31 mouse cellular contexts compared by ENCODE assay signal in genomic region chr7:64025155-64025554, GRCm38 (mm10).
DNase-seq lines count a peak whose midpoint lies in the region; ATAC-seq and TF ChIP-seq lines count a peak whose summit lies in the region.
"Had no signal": no experiment of that assay in that cellular context is flagged by ENCODE, and none has a peak within 500 bp of the region (broad histone marks: within the 10 kb centered on the region; RNA-seq: fewer than 3 reads in every experiment).

No protein-coding gene starts in this region.

- H3K4me3 ChIP-seq in hindbrain, embryonic 11.5 days (ENCODE audit: low read depth, low read length): no peak overlapping the region
- no peak overlapping the region for H3K4me3 ChIP-seq in hindbrain, embryonic 14.5 days (replicated peaks; ENCODE audit: low read length)
- H3K4me3 ChIP-seq in MEL (ENCODE audit: control insufficient read depth in 1 of 2, insufficient read depth in 1 of 2, low read depth in 2 of 2, low read length in 2 of 2): no peak overlapping the region
- H3K4me3 ChIP-seq: forebrain, embryonic 15.5 days; gastrocnemius, adult 2 months; heart, adult 2 months; heart, embryonic 13.5 days; hindbrain, embryonic 13.5 days; liver, embryonic 13.5 days; neural tube, embryonic 15.5 days had no signal

- H3K27ac ChIP-seq in hindbrain, embryonic 11.5 days (ENCODE audit: low read depth, low read length): no peak overlapping the region
- H3K27ac ChIP-seq in hindbrain, embryonic 14.5 days: no peak overlapping the region
- no peak overlapping the region for H3K27ac ChIP-seq in MEL (ENCODE audit: control insufficient read depth, low read depth, low read length)
- H3K27ac ChIP-seq: forebrain, embryonic 15.5 days; gastrocnemius, adult 2 months; heart, adult 2 months; heart, embryonic 13.5 days; hindbrain, embryonic 13.5 days; neural tube, embryonic 15.5 days; stomach, postnatal 0 days had no signal

- no peak for DNase-seq in hindbrain, embryonic 11.5 days (ENCODE audit: low spot score)
- no peak for DNase-seq in hindbrain, embryonic 14.5 days (ENCODE audit: low spot score)
- DNase-seq in MEL (ENCODE audit: low read depth, low spot score): no peak
- DNase-seq in retina, postnatal 1 day: peak; percentile 63
- DNase-seq in testis, postnatal 10 days (ENCODE audit: low spot score): no peak
- DNase-seq: adrenal gland, postnatal 25 days; cerebellum, adult 18-20 months; cerebellum, postnatal 25 days; gastrocnemius, adult 2 months; gastrocnemius, postnatal 36 days; heart, adult 2 months; heart, postnatal 10 days; kidney, adult 9 months; kidney, postnatal 10 days; liver, embryonic 13.5 days; lung, adult 18-20 months; lung, postnatal 4 days; midbrain, embryonic 14.5 days; right cerebral cortex, postnatal 4 days; thymus, adult 2 months; thymus, postnatal 36 days had no signal

- TF ChIP-seq POLR2A in MEL (IDR thresholded peaks at IDR 0.05; ENCODE audit: control insufficient read depth in 1 of 2, insufficient read depth in 1 of 2, low read depth in 1 of 2, low read length in 2 of 2, poor library complexity in 1 of 2): no peak

- no peaks in the 10 kb centered on the region for H3K27me3 ChIP-seq in hindbrain, embryonic 11.5 days (ENCODE audit: control insufficient read depth, insufficient read depth, low read length)
- H3K27me3 ChIP-seq in hindbrain, embryonic 14.5 days (ENCODE audit: control insufficient read depth, insufficient read depth, low read length): no peaks in the 10 kb centered on the region
- no peaks in the 10 kb centered on the region for H3K27me3 ChIP-seq in MEL (ENCODE audit: control insufficient read depth in 1 of 2, insufficient read depth in 2 of 2, low read length in 2 of 2)
- H3K27me3 ChIP-seq: forebrain, embryonic 15.5 days; heart, embryonic 13.5 days; hindbrain, embryonic 13.5 days; liver, embryonic 13.5 days; neural tube, embryonic 15.5 days had no signal

- H3K4me1 ChIP-seq in hindbrain, embryonic 11.5 days (replicated peaks; ENCODE audit: control insufficient read depth, insufficient read depth, low read length): no peaks in the 10 kb centered on the region
- H3K4me1 ChIP-seq in hindbrain, embryonic 14.5 days (replicated peaks; ENCODE audit: control insufficient read depth, insufficient read depth, low read length): peaks cover 5% of the 10 kb centered on the region; the same call in 1 of the 2 replicates
- peaks cover 2 to 15% of the 10 kb centered on the region in 2 experiments; a peak in 3 of 4 replicates for H3K4me1 ChIP-seq in MEL (ENCODE audit: control insufficient read depth in 1 of 2, insufficient read depth in 2 of 2, low read length in 2 of 2)
- H3K4me1 ChIP-seq: neural tube, embryonic 15.5 days had no signal

- TF ChIP-seq EP300 in MEL (IDR thresholded peaks at IDR 0.05; ENCODE audit: low read depth in 1 of 2, low read length in 2 of 2): no peak

- 0 out of 2 replicates have a peak, but pooled peaks have one; percentile 16 for ATAC-seq in hindbrain, embryonic 11.5 days (ENCODE audit: low FRiP score)
- ATAC-seq in hindbrain, embryonic 14.5 days (ENCODE audit: low FRiP score): no peak
- ATAC-seq in granulocyte monocyte progenitor cell, adult 5-6 weeks (replicated peaks; ENCODE audit: poor library complexity, severe bottlenecking): peak; percentile 91
- ATAC-seq in cerebellum, adult (ENCODE audit: insufficient number of reproducible peaks, low FRiP score, low TSS enrichment): no peak
- ATAC-seq: CD4-positive, CD25-positive, alpha-beta regulatory T cell, adult 4 months; forebrain, embryonic 15.5 days; intestine, postnatal 0 days; lung, postnatal 0 days had no signal

- WGBS in hindbrain, embryonic 11.5 days: 74% methylated on average over 2 of the region's 2 CpGs
- 76% methylated on average over 2 of the region's 2 CpGs for WGBS in hindbrain, embryonic 14.5 days

- TF ChIP-seq RAD21 in MEL (IDR thresholded peaks at IDR 0.05; ENCODE audit: low read depth, low read length): no peak

- TF ChIP-seq CTCF in MEL (IDR thresholded peaks at IDR 0.05 in 2 of 3, conservative IDR thresholded peaks at IDR 0.05 in 1 of 3; ENCODE audit: control insufficient read depth in 1 of 3, insufficient read depth in 1 of 3, low read depth in 2 of 3, low read length in 3 of 3, poor library complexity in 1 of 3, severe bottlenecking in 1 of 3): no peak

- no peaks in the 10 kb centered on the region for H3K9me3 ChIP-seq in hindbrain, embryonic 11.5 days (ENCODE audit: control insufficient read depth, low read length)
- no peaks in the 10 kb centered on the region for H3K9me3 ChIP-seq in hindbrain, embryonic 14.5 days (ENCODE audit: control insufficient read depth, low read length)
- no peaks in the 10 kb centered on the region for H3K9me3 ChIP-seq in MEL (replicated peaks; ENCODE audit: insufficient read depth, low read length)
- H3K9me3 ChIP-seq: forebrain, embryonic 15.5 days; hindbrain, embryonic 13.5 days; liver, embryonic 13.5 days; neural tube, embryonic 15.5 days had no signal

- no peaks in the 10 kb centered on the region for H3K36me3 ChIP-seq in hindbrain, embryonic 11.5 days (ENCODE audit: control insufficient read depth, insufficient read depth, low read length)
- no peaks in the 10 kb centered on the region for H3K36me3 ChIP-seq in hindbrain, embryonic 14.5 days (replicated peaks; ENCODE audit: control insufficient read depth, insufficient read depth)
- peaks cover 0 to 3% of the 10 kb centered on the region in 2 experiments; a peak in 1 of 4 replicates for H3K36me3 ChIP-seq in MEL (ENCODE audit: control insufficient read depth in 1 of 2, insufficient read depth in 2 of 2, low read length in 2 of 2)
- H3K36me3 ChIP-seq: forebrain, embryonic 15.5 days; heart, embryonic 13.5 days; hindbrain, embryonic 13.5 days; liver, embryonic 13.5 days; neural tube, embryonic 15.5 days had no signal

- no peaks in the 10 kb centered on the region for H3K79me2 ChIP-seq in MEL (ENCODE audit: control insufficient read depth, insufficient read depth, low read length, poor library complexity)

- H3K4me2 ChIP-seq in hindbrain, embryonic 11.5 days (replicated peaks; ENCODE audit: low read depth, low read length): no peak overlapping the region
- H3K4me2 ChIP-seq in hindbrain, embryonic 14.5 days (replicated peaks): no peak overlapping the region
- H3K4me2 ChIP-seq: forebrain, embryonic 15.5 days; heart, embryonic 13.5 days; hindbrain, embryonic 13.5 days; liver, embryonic 13.5 days; neural tube, embryonic 15.5 days had no signal

- no peak overlapping the region for H3K9ac ChIP-seq in hindbrain, embryonic 11.5 days (ENCODE audit: low read depth, low read length)
- H3K9ac ChIP-seq in hindbrain, embryonic 14.5 days: no peak overlapping the region
- H3K9ac ChIP-seq in MEL (ENCODE audit: control insufficient read depth, low read depth, low read length, poor library complexity, severe bottlenecking): no peak overlapping the region
- H3K9ac ChIP-seq: forebrain, embryonic 15.5 days; heart, embryonic 13.5 days; hindbrain, embryonic 13.5 days; liver, embryonic 13.5 days; neural tube, embryonic 15.5 days had no signal

TF ChIP-seq in MEL, 35 proteins besides CTCF, POLR2A, EP300 and RAD21:
- TF ChIP-seq E2F4 (IDR thresholded peaks at IDR 0.05; ENCODE audit: borderline replicate concordance, low read depth, low read length): no peak
- no peak for TF ChIP-seq CHD2 (IDR thresholded peaks at IDR 0.05; ENCODE audit: low read length)
- TF ChIP-seq JUND (IDR thresholded peaks at IDR 0.05; ENCODE audit: low read depth, low read length): no peak
- peak; percentile 71 for TF ChIP-seq USF1 (IDR thresholded peaks at IDR 0.05; ENCODE audit: low read depth, low read length)

Comparison
In these comparisons a context has a peak if more than half of its experiments do, and no peak if none do; other contexts are left out.
1. ATAC-seq: peak in hindbrain, embryonic 11.5 days (single experiment) and granulocyte monocyte progenitor cell, adult 5-6 weeks (single experiment); none in hindbrain, embryonic 14.5 days (single experiment) and cerebellum, adult (single experiment).